Mouse (Mus musculus) left cerebral cortex, postnatal 10 days (tissue): ENCODE measurements at regions not wholly inside any gene's neighbourhood (a gene's known extent, or its start where the extent isn't known, plus 50 kb on each side); places are given as distances from the start of the nearest gene placed in this dataset.

Experiments
- DNase-seq, 2 experiments: peaks; one replicate each; pipeline ENCODE4 v3.0.0; 2021 to 2022; ENCODE audit warnings: low spot score in 2 of 2, mixed read lengths in 1 of 2; ENCODE audit errors: extremely low spot score in 1 of 2
- intact Hi-C: fragments of 180-260 bp; cut with DNase I; formaldehyde crosslinking; loops from one replicate; pipeline ENCODE4 v1.15.1; 2025

DNA sequence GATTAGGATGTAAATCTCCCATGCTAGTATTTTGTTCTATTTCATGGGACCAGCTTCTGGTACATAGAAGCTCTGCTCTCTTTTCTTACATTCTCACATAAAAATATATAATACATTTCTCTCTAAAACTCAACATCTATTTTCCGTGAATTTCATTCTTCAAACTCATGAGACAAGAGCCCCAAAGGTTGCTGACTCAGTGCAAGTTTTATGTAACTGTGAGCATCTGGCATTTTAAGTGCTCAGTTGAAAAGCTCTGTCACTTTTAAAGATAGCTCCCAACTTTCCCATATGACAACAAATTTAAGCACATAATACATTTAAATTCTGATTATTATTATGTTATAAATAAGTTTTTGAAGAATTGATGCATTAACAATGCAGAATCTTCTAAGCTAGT lies 268.5 kb downstream of the AW209491 start:
- no peak for DNase-seq
- intact Hi-C loops: no loop called here

DNA sequence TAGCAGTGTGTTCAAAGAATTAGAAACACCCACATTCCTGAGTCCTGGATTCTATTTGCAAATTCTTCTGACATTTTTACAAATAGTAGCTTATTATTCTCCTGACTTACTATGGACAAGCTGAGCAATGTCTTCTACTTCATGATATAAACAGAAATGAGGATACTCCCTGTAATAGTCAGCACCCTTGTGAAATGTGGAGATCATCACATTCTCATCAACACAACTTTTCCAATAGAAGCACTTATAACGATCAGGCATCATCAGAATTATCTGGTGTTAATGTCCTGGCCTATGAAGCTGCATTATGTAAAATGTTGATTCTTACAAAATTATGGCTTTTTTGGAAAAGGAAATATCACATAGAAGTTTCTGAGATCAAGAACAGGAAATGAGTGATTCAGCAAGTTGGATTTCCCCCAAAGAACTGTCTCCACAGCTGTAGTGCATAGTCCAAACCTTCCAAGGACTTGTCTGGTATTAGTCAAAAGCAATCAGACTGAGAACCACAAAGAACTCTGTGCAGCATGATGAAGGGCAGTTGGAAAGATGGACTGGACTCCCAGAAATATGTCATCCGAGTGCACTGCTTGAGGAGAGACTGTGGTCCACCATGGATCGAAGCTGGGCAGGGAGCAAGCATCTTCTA lies 300.3 kb downstream of the AW209491 start:
- DNase-seq: no peak
- intact Hi-C loops: no loop called here

DNA sequence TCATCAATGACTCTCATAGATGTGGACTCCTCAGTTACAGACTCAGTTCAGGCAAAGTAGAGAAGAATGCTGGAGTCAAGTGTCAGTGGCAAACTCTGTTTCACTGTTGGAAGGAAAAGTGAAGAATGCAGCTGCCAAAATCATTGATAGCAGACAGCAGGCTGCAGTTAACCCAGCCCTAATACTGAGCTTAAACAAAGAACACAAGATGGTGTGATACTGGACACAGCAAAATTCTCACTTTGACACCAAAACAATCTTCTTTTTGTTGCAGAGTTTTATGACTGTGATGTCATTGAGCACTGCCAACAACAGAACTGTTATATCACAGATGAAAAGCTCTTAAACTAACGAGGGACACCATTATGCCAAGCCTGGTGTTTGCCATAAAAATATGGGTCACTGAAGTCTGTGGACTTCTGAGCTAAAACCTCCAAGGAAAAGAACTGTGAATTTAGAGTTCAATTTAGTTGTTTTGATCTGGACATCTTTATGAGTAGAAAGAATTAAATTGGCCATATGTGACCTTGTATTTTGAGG lies 336.3 kb downstream of the AW209491 start:
- DNase-seq: no peak
- intact Hi-C loops: no loop called here

DNA sequence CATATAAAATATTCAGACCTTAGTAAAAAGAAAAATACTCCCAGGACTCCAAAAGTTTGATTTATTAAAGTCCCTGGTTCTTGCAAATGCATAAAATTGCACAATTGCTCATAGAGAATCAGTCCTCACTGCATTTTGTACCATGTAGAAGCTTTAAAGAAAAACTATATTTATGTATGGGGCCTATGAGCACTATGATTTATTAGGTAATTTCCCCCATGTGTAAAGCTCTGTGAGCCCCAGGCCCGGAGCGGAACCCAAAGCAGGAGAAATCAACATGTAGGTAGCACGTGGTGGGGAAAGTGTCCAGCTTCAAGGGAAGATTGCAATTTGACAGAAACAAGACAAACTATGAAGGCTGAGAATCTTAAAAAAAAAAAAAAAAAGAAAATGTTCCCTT lies 372.7 kb downstream of the AW209491 start:
- DNase-seq: no peak
- intact Hi-C loops: no loop called here

DNA sequence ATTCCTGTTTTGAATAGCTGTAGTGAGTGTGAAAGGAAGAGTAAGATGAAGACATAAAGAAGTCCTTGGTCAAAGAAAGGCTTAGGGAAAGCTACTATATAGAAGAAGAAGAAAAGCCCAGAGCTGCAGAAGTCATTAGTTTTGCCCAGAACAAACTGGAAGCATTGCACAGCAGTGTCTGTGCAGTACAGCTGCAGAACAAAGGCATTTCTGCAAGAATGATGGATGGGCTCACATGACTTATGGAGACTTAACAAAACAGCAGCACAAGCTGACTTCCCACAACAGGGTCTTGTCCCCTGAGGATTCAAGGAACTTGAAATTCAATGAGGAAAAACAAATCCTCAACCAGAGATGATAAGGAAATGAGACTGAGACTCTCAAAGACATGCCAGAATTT lies 381.7 kb downstream of the AW209491 start:
- intact Hi-C loops: no loop called here
- no peak for DNase-seq

DNA sequence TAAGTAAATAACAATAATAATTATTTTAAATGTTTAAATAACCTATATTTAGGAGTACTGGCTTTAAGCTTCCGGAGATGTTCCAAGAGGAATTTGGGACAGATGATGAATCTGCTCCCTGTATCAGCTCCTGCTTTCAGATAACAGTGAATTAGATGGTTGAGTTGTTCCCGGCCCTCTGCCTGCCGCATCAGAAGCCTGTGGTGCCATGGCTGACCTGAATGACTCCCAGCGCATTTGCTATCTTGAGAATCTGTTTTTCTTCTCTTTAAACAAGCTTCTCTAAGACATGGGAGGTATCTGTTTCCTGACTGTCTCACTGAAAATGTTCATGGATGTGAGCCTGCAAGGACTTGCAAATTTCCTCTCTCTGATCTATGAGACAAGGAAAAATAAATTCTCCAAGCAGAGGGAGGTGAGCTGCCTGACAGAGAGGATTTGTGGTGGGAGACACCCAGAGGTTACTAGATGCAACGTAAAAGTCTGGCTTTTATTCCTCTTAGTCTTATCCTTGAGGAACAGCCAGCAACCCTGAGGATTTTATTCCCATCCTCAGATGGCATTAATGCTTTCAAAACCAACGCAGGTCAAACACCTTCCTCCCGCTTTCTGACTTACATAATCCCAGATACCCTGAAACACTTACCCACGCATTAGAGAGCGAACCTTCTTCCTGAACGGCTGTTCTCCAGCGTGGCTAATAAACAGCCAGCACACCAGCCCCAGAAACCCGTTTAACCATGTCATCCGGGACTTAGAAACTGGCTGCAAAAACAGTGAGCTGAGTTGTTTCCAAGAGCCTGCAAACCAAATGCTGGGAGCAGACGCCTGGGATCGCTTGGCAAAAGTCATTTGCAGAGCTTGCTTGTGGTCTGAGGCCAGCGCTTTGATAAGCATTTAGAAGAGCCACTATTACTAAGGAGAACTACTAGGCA lies 389.1 kb downstream of the AW209491 start:
- DNase-seq: no peak
- intact Hi-C loops: no loop called here

DNA sequence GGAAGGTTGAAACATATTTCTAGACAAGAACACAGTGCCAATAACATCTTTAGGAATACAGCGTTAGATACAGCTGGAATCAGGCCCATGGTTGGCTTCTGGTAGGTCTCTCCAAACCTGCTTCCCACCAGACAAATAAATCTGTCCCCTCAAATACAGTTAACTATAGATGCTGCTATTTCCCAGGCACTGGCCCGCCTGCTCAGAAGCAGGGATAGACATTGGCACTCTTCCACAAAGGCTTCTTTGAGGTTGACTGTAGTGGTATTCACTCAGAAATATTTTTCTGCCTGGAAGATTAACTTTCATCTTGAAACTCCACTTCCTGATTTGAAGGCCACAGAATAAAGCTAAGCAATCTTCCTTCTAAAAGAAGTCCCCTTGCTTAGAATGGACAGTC lies 396.6 kb downstream of the AW209491 start:
- no peak for DNase-seq
- intact Hi-C loops: no loop called here

DNA sequence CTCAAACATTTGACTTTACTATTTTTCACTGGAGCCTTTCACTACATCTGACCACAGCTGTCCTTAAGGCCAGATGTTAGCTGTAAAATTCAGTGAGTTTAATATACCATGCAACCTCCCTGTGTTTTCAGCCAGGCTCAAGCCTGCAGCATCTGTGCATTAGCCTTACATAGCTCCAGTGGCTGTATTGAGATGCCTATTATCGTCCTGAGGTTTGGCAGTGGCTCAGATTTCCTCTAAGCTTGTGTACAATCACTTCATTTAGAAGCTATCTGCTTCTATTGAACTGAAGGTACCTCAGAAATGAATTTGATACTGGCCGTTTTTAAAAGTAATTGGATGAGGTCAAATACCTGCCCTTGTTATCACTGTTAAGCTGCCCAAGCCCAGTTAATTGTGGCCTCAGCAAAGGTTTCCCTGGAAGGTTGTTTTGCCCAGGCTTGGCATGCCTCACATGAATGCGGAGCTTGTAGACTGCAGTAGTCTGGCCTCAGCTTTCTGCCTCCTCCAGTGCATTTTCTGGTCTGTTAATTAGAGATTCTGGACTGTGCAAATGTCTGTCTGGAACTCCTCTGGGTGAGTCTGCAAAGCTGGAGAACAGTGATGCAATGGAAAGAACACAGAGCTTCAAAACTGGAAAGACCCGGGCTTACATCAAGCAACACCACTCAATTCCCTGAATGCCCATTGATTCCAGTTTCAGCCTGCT lies 410.2 kb upstream of the Gli3 start:
- intact Hi-C loops: no loop called here
- peak in 1 of 2 experiments; percentile 2 for DNase-seq

DNA sequence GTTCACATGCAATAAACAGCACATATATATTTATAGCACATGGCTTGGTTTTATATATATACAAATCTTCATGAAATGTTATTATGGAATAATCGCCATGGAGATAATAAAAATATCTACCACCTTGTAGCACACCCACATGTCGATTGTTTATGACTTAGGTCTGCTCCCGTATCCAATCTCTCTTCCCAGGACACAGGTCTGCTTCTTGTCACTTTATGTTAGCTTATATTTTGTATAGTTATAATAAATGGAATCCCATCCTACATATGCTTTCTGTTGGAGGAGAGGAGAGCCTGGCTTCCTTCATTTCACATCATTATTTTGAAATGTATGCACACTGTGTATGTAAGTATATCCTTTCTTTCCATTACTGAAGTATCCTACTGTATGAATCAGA lies 408.3 kb upstream of the Gli3 start:
- intact Hi-C loops: no loop called here
- DNase-seq: no peak

DNA sequence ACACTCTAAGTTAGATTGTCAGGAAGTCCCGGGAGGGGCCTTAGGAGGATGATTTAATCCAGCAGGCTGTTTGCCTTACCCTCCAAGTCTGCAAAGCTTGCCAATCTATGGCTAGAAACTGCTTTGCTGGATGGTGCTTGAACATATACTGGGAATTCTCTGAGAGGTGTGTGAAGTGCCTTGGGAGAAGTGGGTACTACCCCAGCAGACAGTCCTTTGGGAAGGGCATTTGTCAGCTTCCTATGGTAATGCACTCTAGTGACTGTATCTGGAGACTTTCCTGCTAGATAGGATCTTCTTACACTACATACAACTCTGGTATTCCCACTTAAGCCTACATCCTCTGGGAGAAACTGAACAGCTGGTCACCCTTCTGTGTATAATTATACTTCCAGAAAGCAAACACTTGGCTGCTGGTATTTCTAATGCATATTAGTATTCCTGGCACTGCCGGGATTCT lies 384.4 kb upstream of the Gli3 start:
- peak in 1 of 2 experiments; percentile 3 for DNase-seq
- intact Hi-C loops: no loop called here

DNA sequence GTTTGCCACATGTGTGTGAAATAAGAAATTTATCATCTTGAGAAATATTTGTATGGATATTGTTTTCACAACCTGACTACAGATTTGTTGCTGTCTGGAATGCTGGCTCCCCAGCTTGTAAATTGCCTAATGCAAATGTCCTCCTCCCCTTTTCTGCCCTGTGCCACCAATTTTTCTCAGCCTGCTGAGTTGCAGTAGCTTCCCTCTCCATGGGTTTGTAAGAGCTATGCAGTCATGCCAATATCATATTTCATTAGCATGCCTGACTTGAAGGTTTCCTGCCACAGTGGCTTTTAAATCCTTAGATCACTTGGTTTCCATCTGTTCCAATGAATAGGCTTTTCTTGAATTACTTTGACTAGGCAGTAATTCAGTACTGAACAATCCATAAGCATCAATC lies 383.9 kb upstream of the Gli3 start:
- no peak for DNase-seq
- intact Hi-C loops: no loop called here

DNA sequence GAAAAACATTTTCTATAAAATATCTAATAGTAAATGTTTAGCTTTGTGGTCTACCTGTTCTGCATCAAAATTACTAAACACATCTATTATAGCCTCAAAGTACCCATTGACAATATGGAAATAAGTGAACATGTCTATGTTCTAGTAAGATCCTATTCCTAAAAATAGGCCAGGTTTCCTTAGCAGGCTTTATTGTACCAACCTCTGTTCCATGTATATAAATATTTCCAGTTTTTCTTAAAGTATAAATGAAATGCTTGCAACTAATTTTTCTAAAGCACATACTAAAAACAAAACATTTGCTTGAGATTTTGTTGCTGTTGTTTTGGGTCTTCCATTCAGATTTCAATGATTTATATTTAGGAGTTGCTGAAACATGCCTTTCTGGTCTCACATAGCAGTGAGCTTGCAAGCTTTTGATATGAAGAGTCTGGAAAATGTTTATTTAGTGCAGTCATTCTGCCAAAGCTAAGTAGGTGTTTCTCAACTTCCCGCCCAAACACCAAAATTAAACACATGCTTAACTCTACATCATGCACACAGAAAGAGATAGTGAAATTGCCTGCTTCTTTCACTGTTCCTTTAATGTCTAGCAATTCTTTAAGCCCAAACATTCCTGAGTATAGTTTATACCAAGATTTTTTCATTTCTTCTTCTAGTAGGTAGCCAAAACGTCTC lies 380.6 kb upstream of the Gli3 start:
- intact Hi-C loops: no loop called here
- no peak for DNase-seq

DNA sequence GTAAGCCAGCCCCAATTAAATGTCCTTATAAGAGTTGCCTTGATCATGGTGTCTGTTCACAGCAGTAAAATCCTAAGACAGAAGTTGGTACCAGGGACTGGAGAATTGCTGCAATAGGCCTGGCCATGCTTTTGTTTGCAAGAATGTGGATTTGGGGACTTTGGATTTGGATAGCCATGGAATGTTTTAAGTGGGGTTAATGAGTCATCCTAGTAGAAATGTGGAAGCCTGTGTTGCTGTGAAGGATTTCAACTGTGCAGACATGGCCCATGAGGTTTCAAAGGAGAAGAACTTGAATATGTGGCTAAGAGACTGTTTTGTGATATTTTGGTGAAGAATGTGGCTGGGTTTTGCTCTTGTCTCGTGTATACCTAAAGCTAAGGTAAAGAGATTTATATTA lies 368.2 kb upstream of the Gli3 start:
- no peak for DNase-seq
- intact Hi-C loops: no loop called here

DNA sequence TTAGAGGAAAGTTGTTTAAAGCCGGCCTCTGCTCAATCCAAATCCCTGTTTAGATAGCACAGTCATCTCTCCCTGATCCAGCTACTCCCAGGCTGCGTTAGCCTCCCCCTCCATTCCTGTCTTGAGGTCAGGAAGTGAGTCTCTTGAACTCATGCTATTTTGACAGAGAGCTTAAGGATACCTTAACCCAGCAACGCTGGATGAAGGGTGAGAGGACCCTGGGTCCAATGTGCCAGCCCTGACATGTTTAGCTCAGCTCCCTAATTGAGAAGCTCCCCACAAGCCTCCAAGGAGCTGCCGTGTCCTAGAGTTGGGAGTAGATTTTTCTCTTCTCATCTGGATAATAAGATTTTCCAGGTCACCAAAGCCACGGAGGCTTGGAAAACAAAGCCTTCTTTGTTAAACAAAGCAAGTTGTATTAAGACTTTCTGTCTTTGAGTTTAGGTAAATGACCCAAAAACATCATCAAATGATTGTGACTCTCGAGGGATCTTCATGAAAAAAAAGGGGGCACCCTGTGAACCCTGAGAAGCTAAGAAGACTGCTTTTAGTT lies 355.2 kb upstream of the Gli3 start:
- intact Hi-C loops: no loop called here
- DNase-seq: no peak

DNA sequence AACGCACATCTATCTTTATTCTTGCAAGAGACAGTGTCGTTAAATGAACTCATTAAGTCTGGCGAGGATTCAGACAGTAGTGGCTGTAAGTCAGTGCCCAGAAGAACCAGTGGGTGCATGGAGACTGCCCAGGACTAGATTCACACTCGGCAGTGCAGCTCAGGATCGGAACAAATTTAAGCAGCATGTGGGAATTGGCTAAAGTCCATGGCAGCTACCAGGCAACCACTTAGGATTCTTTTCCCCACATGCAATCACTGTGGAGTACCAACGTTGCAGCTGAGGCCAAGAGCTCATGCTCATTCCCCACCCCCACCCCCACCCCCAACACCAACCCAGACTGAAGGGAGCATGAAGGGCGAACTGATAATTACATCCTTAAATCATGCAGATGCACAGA lies 349.7 kb upstream of the Gli3 start:
- intact Hi-C loops: no loop called here
- peak; percentile 13 to 19 for DNase-seq

DNA sequence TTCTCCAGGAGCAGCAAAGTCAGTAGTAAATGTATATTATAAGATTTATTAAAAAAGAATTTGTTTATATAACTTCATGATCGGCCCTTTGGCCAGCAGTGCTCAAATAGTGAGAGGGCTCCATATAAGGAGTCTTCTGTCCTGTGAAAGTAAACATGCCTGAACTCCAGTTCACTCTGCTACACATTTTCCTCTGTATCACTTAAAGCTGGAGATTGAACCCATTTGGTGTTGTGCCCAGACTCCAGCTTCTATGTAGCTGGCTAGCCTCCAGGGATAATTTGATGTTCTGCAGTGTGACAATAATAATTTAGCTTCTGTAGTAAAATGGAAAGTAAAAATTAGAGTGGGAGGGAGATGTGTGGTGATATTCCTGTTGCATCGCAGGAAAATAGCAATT lies 332.8 kb upstream of the Gli3 start:
- DNase-seq: peak in 1 of 2 experiments; percentile 26

DNA sequence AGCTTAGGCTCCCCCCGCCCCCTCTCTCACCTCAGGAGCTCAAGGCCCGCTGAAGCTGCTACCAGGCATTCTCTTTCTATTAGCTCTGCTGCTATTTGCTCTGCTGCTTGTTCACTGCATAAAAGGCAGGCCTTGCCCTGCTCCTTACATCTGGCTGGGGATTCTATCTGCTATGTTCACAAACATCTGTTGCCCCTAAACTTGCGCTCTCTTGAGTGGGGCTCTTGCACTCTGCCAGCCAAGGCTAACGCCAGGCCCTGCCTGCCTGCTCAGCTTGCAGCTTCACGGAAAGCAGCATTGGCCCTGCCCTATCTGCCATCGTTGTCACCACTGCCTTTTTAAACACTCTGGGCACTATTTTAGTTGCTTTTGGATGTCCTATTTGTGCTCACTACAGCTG lies 316.9 kb upstream of the Gli3 start:
- no peak for DNase-seq
- intact Hi-C loops: no loop called here

More for the DNA sequence above, 332.8 kb upstream of the Gli3 start:
- intact Hi-C loops: no loop called here

DNA sequence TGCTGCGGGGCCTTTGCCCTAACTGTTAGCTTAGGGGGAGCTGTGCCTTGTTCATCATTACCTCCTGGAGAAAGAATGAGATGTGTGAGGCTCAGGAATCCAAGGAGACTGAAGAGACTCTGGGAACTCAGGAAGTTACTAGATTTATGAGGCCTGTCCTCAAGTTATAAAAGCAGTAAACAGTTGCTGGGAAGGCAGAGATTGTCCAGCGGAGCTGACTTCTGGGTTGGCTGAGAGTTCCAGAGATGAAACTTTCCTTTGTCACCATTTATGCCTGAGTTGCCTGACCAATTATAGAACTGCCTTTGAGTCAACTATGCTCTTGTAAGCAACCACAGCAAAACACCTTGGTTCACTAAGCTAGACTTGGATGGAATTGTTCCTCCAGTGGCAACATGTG lies 282.1 kb upstream of the Gli3 start:
- intact Hi-C loops: no loop called here
- DNase-seq: no peak
